Mouse (Mus musculus) heart, postnatal 10 days (tissue): ENCODE results near the gene Zkscan5. TPM values are rescaled to one million over a fixed set of nuclear protein-coding genes. Genes with fewer than 3 reads are reported as not detected.
A peak's percentile ranks its signal among the peaks of the same experiment; 100 is the strongest.
"Not testable (repeated sequence)": the region's sequence is repeated elsewhere in the genome, so short reads cannot be mapped to it uniquely, and the experiment has no call there.

ENCODE experiments used
- DNase-seq, 2 experiments: peaks; one replicate each; pipeline ENCODE4 v3.0.0; 2021
- intact Hi-C: fragments of 180-260 bp; cut with DNase I; formaldehyde crosslinking; loops from one replicate; pipeline ENCODE4 v1.15.1; 2025
- total RNA-seq, 2 experiments: library from RNA; stranded (reverse); gene quantifications; 2 replicates each; pipeline ENCODE4 v1.2.3; 2021

Gene Zkscan5
- total RNA-seq, 2 experiments from 2014 or later, result 11.4 to 12.1 TPM

DNA sequence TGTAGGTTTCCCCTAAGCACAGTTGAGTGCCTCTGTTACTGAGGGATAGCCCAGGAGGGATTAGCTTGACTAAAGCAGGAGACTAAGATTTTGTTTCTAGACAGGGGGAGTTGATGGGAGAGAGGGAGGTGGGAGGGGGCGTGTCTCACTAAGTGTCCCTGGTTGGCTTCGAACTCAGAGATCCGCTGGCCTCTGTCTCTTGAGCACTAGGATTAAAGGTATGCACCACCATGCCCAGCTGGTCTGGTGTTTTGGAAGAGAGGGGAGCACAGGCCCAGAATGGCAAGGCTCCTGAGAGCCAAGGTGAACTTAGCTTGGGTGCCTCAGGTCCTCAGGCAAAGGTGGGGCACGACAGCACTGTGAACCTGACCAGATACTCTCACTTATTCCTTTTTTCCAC lies 7.0 kb downstream of the Zkscan5 start:
- no peak for DNase-seq
- intact Hi-C loops, result no loop called here

DNA sequence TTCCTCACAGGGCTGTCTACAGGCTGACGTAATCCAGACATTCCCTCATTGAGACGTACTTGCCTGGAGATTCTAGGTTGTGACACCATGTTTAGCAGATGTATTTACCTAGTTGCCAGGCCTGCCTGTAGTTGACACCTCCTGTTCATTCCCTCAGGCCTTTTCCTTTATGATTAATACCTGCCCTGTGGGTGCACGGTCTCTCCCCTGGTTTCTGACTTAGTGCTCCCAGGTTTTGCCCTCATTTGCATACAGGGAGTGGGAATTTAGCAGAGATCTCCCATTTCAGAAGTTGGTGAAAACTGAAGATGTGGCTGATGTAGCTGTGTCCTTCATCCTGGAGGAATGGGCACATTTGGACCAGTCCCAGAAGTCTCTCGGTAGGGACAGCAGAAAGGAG lies 7.9 kb downstream of the Zkscan5 start:
- intact Hi-C loops, result no loop called here

DNA sequence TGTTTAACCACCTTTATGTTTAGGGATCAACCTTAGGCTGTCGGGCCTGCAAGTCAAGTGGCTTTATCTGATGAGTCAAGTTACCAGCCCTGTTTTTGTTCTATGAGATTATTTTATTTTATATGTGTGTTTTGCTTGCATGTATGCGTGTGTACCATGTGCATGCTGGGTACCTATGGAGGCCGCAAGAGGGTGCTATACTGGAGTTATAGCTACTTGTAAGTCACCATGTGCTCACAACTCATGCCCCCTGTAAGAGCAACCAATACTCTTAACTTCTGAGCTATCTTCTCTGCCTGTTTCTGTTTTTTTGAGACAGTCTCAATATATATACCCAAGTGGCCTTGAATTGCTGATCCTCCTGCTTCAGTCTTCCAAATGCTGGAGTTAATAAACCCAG lies 9.1 kb downstream of the Zkscan5 start:
- DNase-seq, result no peak
- intact Hi-C loops, result no loop called here

More for the DNA sequence above, 7.9 kb downstream of the Zkscan5 start:
- no peak for DNase-seq

DNA sequence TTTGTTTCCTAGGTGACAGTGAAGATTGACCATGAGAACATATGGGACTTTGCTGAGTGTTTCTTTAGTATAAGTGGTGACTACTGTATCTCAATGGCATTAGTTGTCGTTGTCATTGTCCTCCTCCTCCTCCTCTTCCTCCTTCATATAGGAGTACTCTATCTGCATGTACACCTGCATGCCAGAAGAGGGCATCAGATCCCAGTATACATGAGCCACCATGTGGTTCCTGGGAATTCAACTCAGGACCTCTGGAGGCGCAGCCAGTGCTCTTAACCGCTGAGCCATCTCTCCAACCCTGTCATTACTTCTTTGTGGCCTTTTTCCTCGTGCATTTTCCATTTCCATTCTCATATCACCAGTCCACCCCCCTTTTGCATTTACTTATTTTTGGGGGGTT lies 10.3 kb downstream of the Zkscan5 start:
- intact Hi-C loops, result no loop called here

DNA sequence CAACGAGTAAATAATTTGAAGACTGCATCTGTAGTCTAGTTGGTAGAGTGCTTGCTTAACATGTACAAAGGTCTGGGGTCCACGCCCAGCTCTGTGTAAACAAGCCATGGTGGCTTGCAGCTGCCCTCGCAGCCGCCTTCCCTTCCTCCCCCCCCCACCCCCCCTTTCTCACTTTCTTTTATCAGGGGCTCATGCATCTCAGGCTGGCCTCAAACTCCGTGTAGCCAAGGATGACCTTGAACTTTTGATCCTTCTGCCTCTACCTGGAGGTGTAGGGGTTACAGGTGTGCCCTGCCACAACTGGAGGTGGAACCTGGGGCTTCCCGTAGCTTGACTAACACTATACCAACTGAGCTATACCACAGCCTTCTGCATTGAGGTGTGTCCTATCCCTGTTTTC lies 13.4 kb downstream of the Zkscan5 start:
- intact Hi-C loops, result no loop called here

More for the DNA sequence above, 10.3 kb downstream of the Zkscan5 start:
- DNase-seq, result no peak

DNA sequence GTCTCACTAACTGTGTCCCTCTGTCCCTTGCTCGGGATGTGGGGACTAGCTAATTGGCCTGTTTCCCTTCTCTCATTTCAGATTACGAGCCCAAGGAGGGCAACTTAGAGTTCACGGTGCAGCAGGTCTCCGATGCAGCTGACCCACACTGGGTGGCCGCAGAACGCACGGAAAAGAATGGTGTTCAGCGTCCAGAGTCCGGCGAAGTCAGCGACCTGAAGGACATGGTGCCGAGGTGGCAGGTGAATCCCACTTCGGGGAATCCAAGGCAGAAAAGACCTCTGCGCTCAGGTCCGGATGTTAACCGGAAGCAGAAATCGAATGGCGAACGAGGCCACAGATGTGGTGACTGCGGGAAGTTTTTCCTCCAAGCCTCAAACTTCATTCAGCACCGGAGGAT lies 13.8 kb downstream of the Zkscan5 start:
- intact Hi-C loops, result no loop called here

More for the DNA sequence above, 13.4 kb downstream of the Zkscan5 start:
- DNase-seq, result no peak

DNA sequence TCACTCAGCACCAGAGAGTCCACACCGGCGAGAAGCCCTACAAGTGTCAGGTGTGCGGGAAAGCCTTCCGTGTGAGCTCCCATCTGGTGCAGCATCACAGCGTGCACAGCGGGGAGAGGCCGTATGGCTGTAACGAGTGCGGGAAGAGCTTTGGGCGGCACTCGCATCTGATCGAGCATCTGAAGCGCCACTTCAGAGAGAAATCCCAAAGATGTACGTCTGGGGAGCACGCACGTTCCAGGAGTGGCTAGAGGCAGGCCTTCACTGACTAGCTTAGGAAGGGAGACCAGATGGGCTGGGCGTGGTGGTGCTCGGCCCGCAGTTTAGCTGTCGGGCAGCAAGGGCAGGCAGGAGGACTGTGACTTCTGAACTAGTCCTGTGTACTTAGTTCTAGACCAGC lies 14.3 kb downstream of the Zkscan5 start:
- intact Hi-C loops, result no loop called here
- DNase-seq, result no peak

More for the DNA sequence above, 13.8 kb downstream of the Zkscan5 start:
- DNase-seq, result no peak

DNA sequence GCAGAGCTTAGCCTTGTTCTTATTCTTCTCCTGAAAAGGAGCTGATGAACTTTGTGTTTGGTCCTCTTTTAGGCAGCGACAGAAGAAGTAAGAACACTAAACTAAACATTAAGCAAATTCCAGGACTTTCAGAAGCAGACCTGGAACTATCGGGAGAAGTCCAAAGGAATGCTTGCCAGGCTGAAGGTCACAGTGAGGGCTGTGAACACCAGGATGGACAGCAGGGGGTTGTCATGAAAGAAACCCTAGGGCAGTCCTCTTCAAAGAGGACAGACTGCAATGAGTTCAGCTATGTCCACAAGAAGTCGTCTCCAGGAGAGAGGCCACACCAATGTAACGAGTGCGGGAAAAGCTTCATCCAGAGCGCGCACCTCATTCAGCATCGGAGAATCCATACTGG lies 15.6 kb downstream of the Zkscan5 start:
- intact Hi-C loops, result no loop called here
- DNase-seq, result no peak

DNA sequence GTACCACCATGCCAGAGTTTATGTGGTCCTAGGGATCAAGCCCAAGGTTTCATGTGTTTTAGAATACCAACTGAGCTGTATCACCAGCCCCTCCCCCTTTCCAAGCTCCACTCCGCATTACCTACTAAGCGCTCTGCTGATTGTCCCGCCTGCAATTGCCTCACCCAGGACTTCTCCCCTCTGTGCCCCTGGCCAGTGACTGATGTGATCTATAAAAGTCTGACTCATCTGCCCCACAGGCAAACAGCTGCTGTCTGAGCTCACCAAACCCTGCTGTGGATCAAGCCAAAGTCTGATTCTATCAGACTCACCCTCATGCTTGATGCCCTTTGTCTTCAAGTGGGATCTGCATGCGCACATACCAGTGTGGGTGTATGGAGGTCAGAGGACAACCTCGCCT lies 18.5 kb downstream of the Zkscan5 start:
- intact Hi-C loops, result no loop called here
- no peak for DNase-seq

DNA sequence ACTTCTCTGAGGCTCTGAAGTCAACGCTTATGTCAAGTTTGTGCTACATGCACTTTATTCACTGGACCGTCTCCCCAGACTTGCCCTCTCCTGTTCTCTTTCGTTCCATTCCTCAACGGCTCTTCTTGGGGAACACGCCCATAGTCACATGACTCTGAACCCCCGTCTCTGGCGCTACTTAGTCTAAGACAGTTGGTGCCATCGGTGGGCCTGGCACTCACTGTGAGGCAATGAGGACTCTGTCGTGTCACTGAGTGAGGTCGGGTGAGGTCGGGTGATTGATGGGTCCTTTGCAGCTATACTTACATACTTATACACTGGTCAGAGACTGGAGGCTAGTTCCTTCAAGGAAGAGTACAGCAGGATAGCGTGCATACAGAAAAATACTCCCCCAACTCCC lies 19.0 kb downstream of the Zkscan5 start:
- intact Hi-C loops, result no loop called here
- DNase-seq, result no peak

DNA sequence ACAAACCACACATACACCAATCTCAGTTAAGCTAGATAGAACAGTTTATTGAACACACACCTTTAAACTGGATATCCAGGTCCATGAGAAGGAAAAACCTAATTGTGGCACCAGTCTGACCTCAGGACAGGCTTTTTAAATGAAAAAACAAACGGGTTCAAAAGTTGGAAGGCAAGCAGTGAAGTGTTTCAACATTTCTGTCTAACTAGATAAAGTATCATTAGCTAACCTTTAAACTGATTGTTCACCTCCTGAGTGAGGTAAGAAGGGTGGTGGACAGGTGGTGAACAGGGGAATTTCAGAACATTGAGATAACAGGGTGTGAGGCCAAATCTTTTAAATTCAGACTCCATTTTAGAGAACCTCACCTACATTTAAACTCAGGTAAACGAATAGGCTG lies 22.1 kb downstream of the Zkscan5 start:
- intact Hi-C loops, result no loop called here
- no peak for DNase-seq

DNA sequence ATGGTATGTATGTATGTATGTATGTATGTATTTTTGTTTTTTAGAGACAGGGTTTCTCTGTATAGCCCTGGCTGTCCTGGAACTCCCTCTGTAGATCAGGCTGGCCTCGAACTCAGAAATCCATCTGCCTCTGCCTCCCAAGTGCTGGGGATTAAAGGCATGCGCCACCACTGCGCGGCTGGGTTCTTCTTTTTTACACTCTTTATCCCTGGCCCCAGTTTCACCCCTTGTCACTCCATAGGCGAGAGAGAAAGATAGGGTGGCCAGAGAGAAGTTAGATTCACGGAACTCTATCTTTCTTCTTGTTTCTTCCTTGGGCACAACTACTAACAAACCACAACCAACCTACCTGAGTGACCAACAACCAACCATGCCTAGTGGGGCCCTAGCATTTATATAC lies 24.9 kb downstream of the Zkscan5 start:
- intact Hi-C loops, DNase-seq: not testable (repeated sequence)

DNA sequence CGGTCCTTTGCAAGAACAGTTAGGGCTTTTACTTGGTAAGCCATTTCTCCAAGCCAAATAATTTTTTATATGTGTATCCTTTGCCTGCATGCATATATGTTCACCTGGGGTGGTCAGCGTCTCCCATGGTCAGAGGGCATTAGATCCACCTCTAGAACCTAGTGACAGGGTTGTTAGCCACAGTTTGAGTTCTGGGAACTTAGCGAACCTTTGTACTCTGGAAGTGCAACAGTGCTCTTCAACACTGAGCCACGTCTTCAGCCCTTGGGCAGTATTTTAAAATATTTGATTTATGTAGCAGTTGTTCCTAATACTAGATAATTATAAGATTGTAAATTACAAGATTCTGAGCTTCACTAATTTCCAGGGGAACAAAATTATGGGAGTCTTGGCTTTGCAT lies 26.3 kb downstream of the Zkscan5 start:
- DNase-seq, result peak in 1 of 2 experiments; percentile 12
- intact Hi-C loops, result loop anchor here (2.0 to 5.0 kb wide), 2 partner anchors 26 to 137 kb away; partner anchors contain the start of gene Zkscan5

DNA sequence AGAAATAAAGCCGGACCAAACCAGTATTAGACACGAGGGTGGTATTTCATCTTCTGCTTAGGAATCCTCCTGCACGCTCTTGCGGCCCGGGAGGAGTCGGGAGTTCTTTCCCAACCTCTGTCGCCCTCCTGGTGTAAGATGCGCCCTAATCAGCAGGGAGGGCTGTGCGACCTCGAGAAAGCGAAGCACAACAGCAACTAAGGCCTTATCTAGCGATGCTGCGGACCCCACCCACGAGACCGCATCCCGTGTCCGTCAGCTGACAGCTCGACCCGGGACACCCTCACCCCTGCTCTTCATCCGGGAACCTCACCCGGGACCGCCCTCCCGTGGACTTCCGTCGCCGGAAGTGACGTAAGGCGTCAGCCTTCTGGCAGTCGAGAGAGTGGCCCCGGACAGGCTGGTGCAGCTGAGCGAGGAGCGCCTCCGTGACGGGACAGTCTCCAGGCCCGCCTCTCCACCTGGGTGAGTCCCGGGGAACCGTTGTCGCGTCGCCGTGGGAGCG lies 27.1 kb downstream of the Zkscan5 start, which contains the start of gene Zfp655:
Gene Zfp655, plus strand, starts transcription at position 349 of the 505 bp plus-strand sequence.
- intact Hi-C loops, result loop anchor here (2.0 to 5.0 kb wide), 2 partner anchors 27 to 136 kb away; partner anchors contain the start of gene Zkscan5
- peak; percentile 98 to 99 for DNase-seq

DNA sequence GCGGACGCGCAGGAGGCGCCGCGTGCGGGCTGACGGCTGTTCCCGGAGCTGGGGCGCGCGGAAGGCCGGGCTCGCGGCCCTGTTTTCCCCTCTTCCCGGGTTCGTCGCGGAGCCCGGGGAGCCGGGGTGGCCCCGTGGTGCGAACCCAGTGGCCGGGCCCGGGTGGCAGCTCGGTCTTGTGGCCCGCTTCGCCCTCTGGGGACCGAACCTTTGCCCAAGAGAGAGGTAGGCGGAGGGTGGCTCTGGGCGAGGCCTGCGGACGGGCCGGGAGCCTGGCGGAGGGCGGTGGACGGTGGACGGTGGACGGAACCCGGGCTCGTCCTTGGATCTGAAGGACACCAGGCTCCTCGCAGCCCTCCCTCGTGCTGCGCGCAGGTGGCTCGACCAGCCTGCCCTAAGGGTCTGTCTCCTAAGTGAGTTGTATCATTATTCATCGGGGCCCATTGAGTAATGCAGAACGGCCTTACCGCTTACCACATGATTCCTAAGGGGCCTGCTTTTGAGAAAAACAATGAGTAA lies 27.6 kb downstream of the Zkscan5 start:
- intact Hi-C loops, result loop anchor here (2.0 to 5.0 kb wide), 2 partner anchors 27 to 135 kb away; partner anchors contain the start of gene Zkscan5
- no peak for DNase-seq

DNA sequence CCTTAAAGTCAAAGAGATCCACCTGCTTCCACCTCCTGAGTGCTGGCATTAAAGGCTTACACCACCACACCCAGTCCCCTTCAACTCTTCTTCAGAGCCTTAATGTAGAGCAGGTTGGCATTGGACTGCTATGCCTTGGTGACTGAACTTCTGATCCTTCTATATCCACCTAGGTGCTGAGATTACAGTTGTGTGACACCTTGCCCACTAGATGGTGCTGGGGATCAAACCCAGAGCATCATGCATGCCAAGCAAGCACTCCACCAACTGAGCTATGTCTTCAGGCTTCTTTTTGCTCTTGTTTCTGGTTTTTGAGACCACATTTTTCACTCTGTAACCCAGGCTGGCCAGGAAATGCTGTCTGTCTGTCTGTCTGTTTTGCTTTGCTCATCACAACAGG lies 30.3 kb downstream of the Zkscan5 start:
- peak; percentile 35 to 39 for DNase-seq
- intact Hi-C loops, result loop anchor here (5.0 kb wide), 1 partner anchor 133 kb away; no protein-coding TSS in a partner anchor

DNA sequence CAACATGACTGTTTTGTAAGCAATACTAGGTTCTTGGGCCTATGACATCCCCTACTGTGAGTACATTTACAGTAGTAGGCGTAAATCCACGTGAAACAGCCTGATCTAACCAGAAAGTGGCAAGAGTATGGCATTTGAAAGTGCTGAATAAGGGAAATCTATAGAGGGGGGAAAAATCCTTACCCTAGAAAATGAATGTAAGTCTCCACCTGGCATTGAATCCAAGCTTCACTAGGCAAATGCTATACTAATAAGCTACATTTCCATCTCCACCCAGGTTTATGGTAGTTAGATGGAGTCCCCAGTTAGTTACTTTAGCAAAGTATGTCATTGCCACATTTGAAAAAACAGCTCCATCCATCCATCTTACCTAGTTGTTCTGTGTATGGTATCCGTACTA lies 45.2 kb downstream of the Zkscan5 start:
- intact Hi-C loops, result no loop called here
- no peak for DNase-seq

Other genes starting within 250 kb of the Zkscan5 start
- gene Smurf1, start 238.7 kb upstream of the Zkscan5 start, total RNA-seq, result 10 to 100 TPM; 28.7 to 33.6 TPM
- not detected for gene Gm4871, start 171.8 kb upstream of the Zkscan5 start, total RNA-seq
- gene 1700018F24Rik, start 161.6 kb upstream of the Zkscan5 start, total RNA-seq, result not detected
- gene Arpc1a, start 120.7 kb upstream of the Zkscan5 start, total RNA-seq, result 10 to 100 TPM; 73.9 to 74.7 TPM
- gene Kpna7, start 120.5 kb upstream of the Zkscan5 start, total RNA-seq, result not detected
- gene Arpc1b, start 90.3 kb upstream of the Zkscan5 start, total RNA-seq, result 100 to 1,000 TPM; 135 to 140 TPM
- 10 to 100 TPM; 54.8 to 55.9 TPM for gene Pdap1, start 64.3 kb upstream of the Zkscan5 start, total RNA-seq
- gene Bud31, start 64.2 kb upstream of the Zkscan5 start, total RNA-seq, result 10 to 100 TPM; 76.8 to 77.1 TPM
- 10 to 100 TPM; 22.6 to 29.2 TPM for gene Ptcd1, start 37.5 kb upstream of the Zkscan5 start, total RNA-seq
- 10 to 100 TPM; 13.2 to 13.7 TPM for gene Cpsf4, start 37.3 kb upstream of the Zkscan5 start, total RNA-seq
- 100 to 1,000 TPM; 843 to 872 TPM for gene Atp5j2, start 12.5 kb upstream of the Zkscan5 start, total RNA-seq
- 1 to 10 TPM; 6.6 to 7.0 TPM for gene Zkscan14, start 2.7 kb upstream of the Zkscan5 start, total RNA-seq
- gene Zfp655, start 27.2 kb downstream of the Zkscan5 start, total RNA-seq, result 10 to 100 TPM; 29.0 to 30.1 TPM
- 10 to 100 TPM; 14.4 to 15.1 TPM for gene Zscan25, start 75.9 kb downstream of the Zkscan5 start, total RNA-seq
- gene Cyp3a57, start 140.7 kb downstream of the Zkscan5 start, total RNA-seq, result not detected